Mouse (Mus musculus) small intestine, adult 2 months (tissue): ENCODE data around the gene Slc45a3.

Source experiments
- CTCF ChIP-seq: fragments of 200-500 bp; IDR thresholded peaks from 2 replicates; pipeline ENCODE4 v1.5.1; 2012; ENCODE audit warnings: low read depth, mild to moderate bottlenecking, control low read depth, inconsistent platforms, low read length, moderate library complexity, mixed read lengths; ENCODE audit not compliant: insufficient replicate concordance, insufficient read length; ENCODE audit errors: extremely low read depth
- POLR2A ChIP-seq: fragments of 200-500 bp; IDR thresholded peaks from 2 replicates; pipeline ENCODE4 v1.6.1; 2012; ENCODE audit warnings: low read depth, mild to moderate bottlenecking, control low read depth, inconsistent platforms, low read length, moderate library complexity

DNA sequence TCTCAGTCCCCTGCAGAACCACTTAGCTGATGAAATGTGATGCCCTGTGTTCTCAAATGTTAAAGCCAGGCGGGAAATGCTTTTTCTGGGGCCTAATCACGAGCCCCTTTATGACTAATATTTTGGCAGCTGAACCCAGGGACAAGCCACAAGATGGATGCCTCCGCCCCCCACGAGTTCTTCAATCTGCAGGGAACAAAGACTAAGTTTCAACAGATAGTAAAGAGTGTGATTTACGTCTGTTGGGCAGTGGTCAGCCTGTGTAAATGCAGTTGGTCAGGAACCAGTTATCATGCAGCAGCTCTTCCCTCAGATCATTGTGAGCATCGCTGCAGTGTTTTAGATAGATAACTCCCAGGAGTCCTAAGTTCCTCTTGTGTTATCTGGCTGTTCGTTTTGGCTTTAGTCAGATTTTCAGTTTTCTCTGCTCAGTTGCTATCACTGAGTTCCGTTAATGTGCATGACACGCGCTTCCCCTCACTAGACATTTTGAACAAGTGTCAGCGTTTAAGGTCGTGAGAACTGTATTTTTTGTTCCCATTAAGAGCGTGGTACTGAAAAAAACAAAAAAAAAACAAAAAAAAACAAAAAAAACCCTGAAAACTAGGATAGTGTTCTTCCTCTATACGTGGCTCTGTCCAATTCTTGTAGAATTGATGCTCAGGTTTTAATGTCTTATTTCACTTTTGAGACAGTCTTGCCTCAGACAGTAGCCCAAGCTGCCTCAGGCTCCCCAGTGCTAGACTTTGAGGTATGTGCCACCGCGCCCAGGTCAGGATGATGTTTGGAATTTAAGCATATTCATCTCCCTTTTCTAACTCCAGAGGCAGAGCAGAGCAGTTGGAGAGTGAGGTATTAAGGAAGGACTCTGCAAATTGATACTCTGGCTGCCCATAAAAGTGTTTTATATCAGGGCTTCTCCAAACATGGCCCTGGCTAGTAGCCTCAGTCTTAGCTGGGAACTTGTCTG is 19.9 kb upstream of the Slc45a3 start:
- TF ChIP-seq CTCF: no peak
- TF ChIP-seq POLR2A: no peak
